Mouse (Mus musculus) testis, postnatal 14 days (tissue): ENCODE data around the gene Cpsf6.

Experiments
- DNase-seq: peaks from one replicate; pipeline ENCODE4 v3.0.0; 2021; ENCODE audit warnings: low spot score

Gene Cpsf6

DNA sequence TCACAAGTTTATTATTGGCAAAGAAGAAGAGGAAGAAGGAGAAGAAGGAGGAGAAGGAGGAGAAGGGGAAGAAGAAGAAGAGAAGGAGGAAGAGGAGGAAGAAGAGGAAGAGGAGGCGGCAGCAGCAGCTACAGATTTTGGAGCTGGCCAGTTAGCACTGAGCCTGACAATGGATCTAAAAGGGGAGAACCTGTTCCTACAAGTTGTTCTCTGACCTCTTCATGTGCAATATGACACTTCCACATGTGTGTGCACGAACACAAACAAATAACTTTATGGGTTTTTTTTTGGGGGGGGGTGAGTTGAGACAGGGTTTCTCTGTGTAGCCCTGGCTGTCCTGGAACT lies 5.2 kb upstream of the Cpsf6 start:
- DNase-seq: no peak

DNA sequence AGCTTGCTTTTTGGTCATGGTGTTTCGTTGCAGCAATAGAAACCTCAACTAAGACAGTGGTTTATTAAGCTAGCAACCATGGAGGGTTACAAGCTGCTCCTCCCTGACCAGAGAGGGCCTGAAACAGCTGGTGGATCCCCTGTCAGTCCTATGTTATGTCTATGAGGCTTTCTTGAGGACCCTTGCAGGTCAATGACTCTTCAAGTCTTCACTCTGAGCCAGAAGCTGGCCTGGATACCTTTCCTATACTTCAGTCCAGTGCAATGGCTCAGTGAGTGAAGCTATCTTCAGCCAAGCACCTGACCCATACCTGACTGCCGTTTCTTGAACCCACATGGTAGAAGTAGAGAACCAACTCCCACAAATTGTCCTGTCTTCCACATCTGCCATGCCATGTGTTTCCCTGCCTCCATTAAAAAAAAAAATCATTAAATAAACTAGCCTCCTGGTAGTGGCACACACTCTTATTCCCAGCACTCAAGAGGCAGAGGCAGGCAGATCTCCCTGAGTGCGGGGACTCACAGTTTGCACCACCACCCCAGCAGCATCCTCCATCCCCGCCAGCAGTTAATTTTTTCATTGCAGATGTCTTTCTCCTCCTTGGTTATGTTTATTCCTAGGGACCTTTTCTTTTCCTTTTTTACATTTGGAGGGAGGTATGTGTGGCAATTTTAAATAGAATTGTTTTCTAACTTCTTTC lies 4.7 kb upstream of the Cpsf6 start:
- DNase-seq: no peak

DNA sequence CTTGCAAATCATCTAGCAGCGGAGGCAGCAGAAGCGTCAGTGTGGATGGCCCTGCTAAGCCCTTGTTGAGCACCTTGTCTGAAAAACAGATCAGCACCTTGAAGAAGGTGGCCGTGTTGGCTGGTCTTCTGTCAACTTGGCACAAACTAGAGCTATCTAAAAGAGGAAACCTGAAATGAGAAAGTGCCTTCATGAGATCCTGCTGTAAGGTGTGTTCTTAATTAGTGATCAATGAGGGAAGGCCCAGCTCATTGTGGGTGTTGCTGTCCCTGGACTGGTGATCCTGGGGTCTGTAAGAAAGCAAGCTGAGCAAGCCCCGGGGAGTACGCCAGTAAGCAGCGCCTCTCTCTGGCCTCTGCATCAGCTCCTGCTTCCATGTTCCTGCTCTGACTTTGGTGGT lies 4.1 kb upstream of the Cpsf6 start:
- DNase-seq: no peak

DNA sequence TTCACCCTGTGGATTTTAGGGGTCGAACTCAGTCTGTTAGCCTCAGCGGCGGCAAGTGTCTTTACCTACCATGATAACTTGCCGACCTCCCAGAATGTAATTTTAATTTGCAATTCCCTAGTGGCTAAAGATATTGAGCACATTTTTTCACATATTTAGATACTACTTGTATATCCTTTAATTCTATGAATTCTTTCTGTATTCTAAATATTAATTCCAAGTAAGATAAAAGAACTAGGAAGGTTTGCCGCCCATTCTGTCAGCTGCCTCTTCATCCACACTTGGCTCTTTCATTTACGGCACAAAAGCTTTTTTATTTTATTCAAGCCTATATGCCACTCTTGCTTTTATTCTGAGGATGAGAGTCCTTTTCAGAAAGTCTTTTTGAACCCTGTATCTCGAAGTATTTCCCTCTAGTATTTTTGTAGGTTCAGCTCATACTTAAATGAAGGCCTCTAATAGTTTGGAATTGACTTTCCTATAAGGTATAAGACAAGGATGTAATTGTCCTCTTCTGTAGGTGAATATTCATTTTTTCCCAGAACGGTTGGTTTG lies 3.3 kb upstream of the Cpsf6 start:
- DNase-seq: no peak

DNA sequence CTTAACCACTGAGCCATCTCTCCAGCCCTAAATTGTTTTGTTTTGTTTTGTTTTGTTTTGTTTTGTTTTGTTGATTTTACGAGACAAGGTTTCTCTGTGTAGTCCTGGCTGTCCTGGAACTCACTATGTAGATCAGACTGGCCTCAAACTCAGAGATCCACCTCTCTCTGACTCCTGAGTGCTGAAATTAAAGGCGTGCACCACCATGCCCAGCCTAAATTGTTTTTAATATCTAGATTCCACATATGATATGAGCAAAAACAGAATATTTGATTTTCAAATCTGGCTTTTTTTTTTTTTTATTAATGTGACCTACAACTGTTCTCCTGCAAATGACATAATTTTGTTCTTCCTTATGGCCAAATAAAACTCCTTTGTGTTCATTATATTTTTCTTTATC lies 2.3 kb upstream of the Cpsf6 start:
- no peak for DNase-seq

DNA sequence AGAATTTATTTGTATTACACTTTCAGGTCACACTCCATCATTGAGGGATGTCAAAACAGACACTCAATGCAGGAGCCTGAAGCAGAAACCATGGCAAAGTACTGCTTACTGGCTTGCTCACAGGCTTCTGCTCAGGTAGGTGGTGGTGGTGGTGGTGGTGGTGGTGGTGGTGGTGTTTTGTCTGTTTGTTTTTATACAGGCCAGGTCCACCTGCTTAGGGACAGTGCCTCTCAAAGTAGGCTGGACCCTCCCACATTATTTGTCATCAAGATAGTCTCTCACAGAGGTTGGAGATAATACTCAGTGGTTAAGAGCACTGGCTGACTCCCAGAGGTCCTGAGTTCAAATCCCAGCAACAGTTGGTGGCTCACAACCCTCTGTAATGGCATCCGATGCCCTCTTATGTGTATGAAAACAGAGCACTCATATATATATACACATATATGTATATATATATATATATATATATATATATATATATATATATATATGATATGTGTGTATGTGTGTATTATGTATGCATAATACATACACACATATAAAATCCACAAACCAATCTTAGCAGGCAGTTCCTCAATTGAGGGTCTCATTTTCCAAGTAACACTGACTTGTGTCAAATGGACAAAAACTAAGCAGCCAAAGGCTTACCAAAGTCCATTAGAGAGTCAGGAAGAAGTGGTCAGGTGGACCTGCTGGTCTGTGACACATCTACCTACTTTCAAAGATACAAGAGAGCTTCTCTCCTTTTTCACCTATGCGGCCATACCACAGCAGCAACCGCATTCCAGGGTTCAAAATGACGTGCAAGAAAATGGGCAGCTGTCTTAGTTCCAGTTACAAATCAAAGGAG lies 1.1 kb upstream of the Cpsf6 start:
- DNase-seq: no peak

DNA sequence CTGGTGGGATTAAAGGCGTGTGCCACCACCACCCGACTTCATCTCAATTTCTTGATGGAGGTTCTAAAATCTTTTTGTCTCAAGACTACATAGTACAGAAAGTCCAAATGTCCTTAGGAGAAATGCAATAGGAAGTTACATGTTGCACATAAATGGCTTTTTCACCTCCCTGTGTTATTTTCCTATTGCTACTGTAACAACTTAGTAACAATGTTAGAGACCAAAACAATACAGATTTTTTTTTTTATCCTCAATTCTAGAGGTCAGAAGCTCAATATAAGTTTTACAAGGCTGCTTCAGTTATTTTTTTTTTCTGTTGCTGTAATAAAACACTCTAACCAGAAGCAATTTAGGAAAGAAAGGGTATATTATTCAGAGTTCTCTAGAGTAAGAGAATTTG lies 374 bp downstream of the Cpsf6 start:
- DNase-seq: no peak

DNA sequence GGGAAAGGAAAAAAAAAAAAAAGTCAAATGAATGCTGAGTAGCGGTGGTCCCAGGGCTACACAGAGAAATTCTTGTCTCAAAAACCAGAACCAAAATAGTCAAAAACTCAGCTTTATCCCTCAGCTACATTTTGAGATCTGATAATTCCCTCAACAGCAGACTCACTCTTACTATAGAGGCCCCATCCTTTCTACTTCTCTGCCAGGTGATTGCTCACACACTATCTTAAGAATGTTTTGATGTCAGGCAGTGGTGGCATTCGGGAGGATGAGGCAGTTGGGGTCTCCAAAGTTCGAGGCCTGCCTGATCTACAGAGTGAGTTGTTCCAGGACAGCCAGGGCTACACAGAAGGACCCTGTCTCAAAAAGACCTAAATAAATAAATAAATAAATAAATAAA lies 1.2 kb downstream of the Cpsf6 start:
- DNase-seq: no peak

DNA sequence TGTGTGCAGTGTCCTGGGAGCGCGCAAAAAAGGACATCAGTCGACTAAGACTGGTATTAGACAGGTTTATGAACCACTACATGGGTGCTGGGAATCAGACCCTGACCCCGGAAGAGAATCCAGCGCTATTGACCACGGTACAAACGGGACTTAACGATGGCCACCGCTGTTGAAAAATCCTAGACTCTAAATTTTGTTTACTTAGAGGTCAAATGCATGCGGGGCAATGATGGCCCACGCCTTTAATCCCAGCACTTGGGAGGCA lies 1.6 kb downstream of the Cpsf6 start:
- DNase-seq: no peak

DNA sequence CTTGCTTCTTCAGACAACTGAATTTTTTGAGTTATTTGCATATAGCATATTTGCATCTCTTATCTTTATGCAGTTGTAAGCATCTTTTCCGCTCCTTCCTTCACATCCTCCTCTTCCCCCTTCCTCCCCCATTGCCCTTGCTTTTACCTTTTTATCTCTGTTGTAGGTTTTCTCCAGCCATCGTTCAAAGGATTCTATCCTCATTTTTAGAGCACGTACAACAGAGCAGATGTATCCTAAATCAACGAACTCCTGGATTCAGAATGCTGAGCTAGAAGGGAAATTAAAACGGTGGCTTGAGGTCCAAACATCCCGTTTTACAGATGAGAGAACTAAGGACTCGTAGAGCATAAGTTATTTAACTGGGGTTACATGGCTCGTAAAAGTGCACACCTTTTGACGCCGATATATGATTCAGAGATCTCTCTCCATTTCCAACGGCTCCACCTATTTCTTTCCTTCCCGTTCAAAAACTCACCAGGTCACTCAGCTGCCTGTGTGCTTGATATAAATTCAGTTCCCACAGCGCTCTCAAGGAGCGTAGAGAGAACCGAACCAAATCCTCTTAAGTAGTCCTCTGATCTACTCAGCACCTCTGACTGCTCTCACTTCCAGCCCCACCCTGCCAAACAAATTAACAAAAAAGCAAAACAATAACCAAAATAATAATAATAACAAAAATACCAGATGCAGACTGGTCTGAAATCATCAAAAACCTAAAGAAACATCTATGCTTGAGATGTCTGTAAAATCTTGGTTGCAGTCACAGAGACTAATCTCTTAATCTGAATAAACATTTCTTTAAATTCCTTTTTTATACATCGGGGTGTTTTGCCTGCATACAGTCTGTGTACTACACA lies 2.2 kb downstream of the Cpsf6 start:
- no peak for DNase-seq

DNA sequence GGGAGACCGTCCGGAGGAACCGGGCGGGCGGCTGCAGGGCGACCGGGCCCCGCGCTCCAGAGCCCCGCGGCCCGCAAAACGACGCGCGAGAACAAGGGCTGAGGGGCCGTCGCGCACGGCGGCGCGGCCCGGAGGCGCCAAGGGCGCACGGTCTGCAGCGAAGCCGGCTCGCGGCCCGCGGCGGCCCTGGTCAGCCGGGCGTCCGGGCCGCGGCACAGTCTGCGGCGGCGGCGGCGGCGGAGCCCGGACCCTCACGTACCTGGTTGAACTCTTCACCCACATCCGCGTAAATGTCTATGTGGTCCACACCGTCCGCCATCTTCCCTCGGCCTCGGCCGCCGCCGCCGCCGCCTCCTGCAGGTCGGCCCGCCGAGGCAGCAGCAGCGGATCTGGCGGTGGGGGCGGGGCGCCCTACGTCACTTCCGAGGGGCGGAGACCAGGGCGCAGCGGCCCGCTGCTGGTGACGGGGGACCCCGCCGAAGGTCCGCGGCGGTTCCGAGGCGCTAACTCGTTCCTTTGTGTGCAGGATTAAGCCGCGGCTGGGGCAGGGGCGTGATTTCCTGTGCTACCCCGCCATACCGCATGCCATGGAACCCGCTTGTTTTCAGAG lies 3.1 kb downstream of the Cpsf6 start:
- peak; percentile 95 for DNase-seq

DNA sequence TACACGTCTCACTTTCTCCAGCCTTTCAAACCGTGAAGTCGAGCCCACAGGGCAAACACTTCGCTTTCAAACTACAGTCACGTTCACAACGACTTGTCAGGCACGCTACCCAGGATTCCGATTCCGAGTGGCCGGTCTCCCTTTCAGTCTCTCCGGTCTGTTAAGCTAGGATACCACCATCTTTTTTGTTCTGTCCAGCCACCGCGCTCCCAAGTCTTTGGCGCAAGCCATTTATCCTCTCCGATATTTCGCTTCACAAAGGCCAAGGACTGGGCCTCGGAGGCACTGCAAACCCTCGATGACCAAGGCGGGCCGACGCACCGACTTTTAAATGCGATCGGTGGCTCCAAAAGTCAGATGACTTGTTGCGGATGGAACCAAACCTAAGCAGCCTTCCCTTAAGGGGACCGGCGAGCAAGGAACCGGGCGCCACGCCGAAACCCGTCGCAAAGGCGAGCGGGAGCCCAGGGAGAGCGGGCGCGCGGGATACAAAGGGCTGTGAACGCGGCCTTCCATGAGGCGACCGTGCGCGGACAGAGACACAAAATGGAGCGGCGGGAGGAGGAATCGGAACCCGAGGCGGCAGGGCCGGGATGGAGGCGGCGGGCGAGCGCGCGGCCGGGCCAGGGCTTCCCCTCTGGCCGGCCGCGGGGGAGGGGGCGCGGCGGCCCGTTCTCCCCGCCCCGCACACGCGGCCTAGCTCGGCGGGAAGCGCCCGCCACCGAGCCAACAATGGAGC lies 3.8 kb downstream of the Cpsf6 start:
- DNase-seq: peak; percentile 70

DNA sequence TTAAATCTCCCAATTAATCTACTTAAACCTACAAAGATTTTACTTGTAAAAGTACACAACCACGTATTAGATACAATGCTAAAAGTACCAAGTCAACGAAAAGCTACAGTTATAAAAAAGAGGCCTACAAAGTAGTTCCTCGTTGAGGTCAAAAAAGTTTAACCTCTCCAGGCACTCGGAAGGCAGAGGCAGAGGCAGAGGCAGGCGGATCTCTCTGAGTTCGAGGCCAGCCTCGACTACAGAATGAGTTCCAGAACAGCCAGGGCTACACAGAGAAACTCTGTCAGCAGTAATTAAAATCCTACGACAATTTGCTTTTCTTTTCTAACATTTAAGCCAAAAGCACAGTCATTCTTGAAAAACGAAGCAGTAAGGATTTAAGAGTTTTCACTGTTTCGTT lies 4.7 kb downstream of the Cpsf6 start:
- no peak for DNase-seq

DNA sequence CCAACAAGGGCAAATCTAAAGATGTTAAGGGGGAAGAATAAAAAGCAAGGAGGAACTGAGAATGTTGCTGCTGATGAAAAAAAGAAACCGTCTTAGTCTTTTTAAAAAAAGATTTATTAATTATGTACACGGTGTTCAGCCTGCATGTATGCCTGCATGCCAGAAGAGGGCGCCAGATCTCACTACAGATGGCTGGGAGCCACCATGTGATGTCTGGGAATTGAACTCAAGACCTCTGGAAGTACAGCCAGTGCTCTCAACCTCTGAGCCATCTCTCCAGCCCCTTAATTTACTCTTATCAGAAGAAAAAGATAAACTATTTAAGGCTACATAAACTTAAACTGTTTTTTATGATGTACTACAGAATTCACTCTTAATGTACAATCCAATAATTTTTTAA lies 16.7 kb downstream of the Cpsf6 start:
- peak; percentile 27 for DNase-seq

DNA sequence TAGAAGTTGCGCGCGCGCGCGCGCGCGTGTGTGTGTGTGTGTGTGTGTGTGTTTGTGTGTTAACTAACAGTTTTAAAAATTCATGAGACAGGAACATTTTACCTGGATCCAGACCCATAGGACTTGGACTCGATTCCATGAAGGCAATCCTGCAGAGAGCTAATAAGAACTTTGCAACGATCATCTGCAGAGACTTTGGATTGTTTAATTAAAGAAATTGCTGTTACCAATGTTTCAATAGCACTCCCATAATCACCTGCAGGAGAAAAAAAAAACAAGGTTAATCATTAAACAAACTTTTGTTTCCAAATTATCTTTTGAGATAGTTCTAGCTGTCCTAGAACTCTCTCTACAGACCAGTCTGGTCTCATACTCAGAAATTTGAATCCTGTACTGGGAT lies 20.9 kb downstream of the Cpsf6 start:
- no peak for DNase-seq

DNA sequence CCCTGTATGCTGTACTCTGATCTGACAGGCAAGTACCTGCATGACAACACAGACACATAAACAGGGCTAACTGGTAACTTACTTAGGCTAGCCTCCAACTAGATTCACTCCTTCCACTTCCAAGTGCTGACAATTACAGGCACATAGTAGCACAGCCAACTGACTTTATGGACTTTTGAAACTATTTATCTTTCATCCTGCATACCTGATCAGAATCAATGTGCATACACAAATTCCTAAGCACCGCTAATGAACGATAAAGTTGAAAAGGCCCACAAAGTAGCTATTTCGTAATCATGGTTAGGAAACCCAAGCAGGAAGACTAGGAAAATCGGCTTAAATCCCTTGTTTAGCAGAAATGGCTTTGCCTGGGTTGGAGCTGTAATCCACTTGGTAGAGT lies 36.8 kb downstream of the Cpsf6 start:
- DNase-seq: no peak

DNA sequence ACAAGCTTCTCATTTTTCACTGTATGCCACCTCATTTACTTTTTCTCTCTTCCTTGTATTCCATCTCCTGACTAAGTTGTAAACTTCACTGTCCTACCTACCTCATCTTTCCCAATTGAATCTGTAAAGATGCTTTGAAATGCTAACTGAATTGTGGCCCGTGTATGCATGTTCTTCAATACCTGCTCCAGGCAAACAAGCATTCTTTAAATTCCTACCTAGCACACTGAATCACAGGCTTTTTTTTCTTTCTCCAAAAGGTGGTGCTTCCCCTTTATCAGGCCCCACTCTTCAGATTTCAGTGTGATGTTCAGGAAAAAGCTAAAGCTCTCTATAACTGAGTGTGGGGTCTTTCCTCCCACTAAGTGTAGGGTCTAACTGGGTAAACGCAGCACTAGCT lies 37.4 kb downstream of the Cpsf6 start:
- DNase-seq: no peak

DNA sequence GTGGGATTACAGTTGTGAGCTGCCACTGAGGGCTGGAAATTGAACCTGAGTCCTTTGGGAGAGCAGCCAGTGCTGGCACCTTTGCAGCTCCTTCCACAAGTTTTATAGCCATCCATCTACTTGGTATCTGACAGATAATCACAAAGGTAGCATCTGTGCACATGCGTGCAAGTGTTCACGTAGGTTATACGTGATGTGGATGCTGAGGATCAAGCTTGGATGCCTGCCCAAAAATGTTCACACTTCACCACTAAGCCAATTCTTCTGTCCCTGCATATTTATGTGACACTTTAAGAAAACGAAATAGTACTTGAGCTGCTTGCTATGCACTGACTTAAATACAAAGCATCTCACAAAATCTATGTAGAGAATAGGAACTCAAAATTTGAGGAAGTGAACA lies 38.8 kb downstream of the Cpsf6 start:
- no peak for DNase-seq

DNA sequence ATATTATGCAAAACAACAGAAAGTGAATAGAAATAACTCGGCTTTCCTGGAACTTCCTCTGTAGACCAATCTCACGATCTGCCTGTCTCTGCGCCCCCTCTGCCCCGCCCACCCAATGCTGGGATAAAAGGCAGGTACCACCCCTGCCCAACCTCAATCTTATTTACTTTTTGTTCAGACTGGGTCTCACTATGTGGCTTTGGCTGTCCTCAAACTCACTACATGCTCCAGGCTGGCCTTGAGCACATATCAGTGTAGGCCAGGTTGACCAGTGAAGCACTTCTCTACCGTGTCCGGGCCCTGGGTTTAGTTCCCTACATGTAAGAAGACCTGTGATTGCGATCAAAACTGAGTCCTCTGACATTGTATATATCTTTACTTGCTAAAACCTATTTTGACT lies 40.6 kb downstream of the Cpsf6 start:
- no peak for DNase-seq

DNA sequence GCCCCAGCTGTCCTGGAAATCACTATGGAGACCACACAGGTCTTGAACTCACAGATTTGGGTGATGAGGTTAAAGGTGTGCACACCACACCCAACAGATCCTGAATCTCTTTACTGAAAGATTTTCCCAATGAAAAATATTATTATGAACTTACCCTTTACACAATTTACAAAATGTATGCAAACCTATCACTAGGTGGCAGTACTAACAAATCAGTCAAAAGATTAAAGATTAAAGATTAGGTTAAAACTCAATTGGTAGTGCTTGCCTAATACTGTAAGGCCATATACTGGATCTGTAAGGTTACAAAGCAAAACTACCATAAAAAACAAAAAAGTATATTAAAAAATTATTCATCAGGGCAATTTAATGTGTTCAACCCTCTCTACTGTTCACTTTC lies 41.9 kb downstream of the Cpsf6 start:
- no peak for DNase-seq

DNA sequence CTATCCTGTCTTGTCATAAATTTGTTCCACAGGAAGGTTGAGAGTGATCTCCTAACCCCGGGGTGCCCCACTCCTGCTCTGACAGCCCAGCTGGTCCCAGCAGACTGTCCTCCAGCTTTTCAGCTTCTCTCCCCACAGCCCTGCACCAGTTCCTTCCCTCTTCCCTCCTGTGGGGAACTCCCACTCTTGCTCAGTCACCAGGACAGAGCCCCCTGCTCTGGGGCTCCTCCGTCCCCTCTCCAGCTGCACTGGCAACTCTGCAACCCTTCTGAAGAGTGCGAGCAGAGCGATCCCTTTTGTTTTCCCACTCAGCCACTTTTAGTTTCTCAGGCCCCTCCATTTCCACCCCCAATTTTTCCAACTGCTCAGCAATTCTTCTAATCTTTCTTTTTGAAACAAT lies 44.2 kb downstream of the Cpsf6 start:
- DNase-seq: no peak

DNA sequence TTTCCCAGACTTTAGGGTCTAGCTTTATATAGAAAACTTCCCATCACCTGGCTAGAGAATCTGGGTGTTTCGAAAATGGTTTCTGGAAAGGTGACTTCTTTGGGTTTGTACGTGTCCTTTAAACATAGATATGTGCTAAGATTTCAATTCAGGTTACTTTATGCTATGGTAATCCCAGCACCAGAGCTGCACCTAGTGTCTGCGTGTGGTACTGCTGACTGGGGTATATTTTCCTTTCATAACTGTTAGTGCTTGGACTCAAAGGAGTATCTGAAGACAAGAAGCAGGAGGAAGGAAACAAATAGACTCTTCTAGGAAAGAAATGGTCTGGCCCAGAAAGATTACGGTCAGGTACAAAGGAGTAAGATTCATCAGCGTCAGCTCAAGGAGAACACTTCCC lies 49.3 kb downstream of the Cpsf6 start:
- DNase-seq: no peak
